Mouse (Mus musculus): ENCODE measurements around the gene Rxrg. TPM values are rescaled to one million over a fixed set of nuclear protein-coding genes. Genes with fewer than 3 reads are reported as not detected.

Rxrg gene
- polyA plus RNA-seq, 1 experiment from 2014 or later = 10.9 TPM

Other genes starting within 250 kb of the Rxrg start
- gene Aldh9a1, start 248.4 kb upstream of the Rxrg start, polyA plus RNA-seq (2015; fragmentation: Nextera tagmentation; extraction: Ambion mirVana) = 35.9 and 38.3 TPM in 2 replicates
- 138 and 170 TPM in 2 replicates for gene Mgst3, start 204.5 kb upstream of the Rxrg start, polyA plus RNA-seq (2015; fragmentation: Nextera tagmentation; extraction: Ambion mirVana)
- gene Lrrc52, start 131.6 kb upstream of the Rxrg start, polyA plus RNA-seq (2015; fragmentation: Nextera tagmentation; extraction: Ambion mirVana) = not detected in 2 replicates
- 5.9 and 8.4 TPM in 2 replicates for gene Lmx1a, start 90.9 kb downstream of the Rxrg start, polyA plus RNA-seq (2015; fragmentation: Nextera tagmentation; extraction: Ambion mirVana)

All from midbrain, embryonic 16.5 days (tissue).